Mouse (Mus musculus) activated CD4-positive, CD25-positive, alpha-beta regulatory T cell, adult 9 weeks (primary cell): ENCODE measurements around the gene Mtfr2. TPM values are rescaled to one million over a fixed set of nuclear protein-coding genes. Genes with fewer than 3 reads are reported as not detected.

Source experiments
- polyA plus RNA-seq: library from polyadenylated mRNA; unstranded; fragments of 100-300 nt; shearing (Covaris generic); gene quantifications from one replicate; pipeline ENCODE4 v1.2.1, GENCODE M21; 2017

Mtfr2 gene
- polyA plus RNA-seq, result 1.8 TPM

DNA sequence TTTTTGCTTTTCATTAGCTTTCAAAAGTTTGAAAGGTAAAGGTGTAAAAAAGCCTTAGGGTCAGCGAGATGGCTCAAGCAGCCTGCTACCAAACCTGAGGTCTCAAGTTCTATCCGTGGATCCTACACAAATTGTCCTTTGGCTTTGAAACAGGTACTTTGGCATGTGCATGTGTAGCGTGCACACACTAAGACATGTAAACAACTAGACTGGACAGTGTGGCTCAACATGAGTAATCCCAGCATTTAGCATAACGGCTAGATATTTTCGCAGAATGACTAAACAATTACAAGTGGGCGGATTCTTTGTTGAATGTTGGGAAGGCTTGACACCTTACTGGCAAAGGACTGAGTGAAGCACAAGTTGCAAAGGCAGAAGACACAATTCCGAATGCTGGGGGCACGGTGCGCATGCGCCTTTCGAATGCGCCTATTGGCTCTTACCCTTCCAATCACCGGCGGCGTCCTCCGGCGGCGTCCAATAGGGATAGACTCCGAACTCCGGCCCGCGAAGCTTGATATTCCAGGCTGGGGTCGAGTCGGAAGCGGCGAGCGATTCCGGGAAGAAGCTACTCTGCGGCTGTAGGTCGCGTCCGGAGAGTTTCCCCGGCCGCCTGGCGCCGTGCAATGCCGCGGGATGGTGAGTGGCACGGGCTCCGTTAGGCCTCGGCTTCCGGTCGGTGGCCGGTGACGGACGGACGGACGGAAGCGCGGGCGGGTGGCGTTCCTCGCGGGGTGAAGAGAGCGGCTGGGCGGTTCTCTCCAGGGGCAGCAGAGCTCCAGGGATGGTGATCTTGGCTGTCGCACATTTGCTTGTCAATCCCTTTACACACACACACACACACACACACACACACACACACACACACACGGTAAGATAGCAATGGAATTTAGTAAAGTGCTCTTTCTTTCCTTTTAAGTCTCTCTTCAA lies at the start of gene Mtfr2:
TSS of gene Mtfr2 (plus strand) at position 486 of the 930 bp plus-strand sequence.

DNA sequence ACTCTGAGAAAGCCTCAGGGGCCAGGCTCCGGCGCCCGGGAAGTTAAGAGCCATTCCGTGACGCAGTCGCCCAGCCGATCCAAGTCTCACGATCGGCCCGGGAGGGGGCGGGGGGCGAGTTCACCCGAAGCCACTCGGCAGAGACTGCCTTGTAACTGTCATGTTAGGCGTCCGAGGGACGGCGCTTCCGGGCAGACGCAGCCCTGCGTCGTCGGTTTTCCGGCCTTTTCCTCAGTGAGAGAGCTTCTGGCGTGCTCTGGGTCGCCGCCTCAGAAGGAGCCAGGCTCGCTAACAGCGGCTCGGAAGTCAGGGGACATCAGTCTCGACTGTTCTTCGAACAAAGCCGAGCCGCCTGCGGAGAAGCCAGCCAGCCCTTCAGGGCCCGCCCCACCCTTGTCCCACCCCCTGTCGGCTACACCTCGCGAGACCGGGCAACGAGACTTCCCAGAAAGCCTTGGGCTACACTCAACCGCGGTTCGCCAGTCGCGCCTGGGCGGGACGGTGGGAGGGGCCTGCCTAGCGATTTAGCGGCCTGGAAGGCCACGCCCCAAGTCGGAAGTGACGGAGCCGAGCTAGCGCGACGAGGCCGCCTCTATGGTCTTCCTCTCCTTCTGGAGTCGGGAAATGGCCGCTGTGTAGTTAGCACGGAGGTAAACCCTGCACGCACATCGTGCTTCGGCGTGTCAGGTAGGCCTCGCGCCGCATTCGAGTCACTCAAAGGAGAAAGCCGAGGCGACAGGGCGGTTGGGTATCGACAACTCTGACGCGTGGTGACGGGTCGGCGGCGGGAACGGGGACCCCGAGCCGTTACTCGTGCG lies 35.4 kb upstream of the Mtfr2 start, which contains the start of gene Bclaf1:
TSS of gene Bclaf1 (plus strand) at position 552 of the 818 bp plus-strand sequence.

Other genes with a start within 250 kb of the Mtfr2 start
- gene Map7, start 199.3 kb upstream of the Mtfr2 start, polyA plus RNA-seq, result 14.9 TPM
- 177 TPM for gene Bclaf1, start 35.3 kb upstream of the Mtfr2 start, polyA plus RNA-seq